Mouse (Mus musculus) embryonic fibroblast, embryonic 13.5 days (primary cell): Measurements from ENCODE around the gene Zc3h12b.

Experiments used
- CTCF ChIP-seq: IDR thresholded peaks from 2 replicates; pipeline ENCODE4 v1.5.1; 2011; ENCODE audit warnings: mild to moderate bottlenecking, control low read depth, low read length, moderate library complexity, borderline replicate concordance; ENCODE audit not compliant: insufficient read depth
- POLR2A ChIP-seq: IDR thresholded peaks from 2 replicates; pipeline ENCODE4 v1.6.1; 2011; ENCODE audit warnings: low read depth, mild to moderate bottlenecking, control low read depth, low read length, moderate library complexity

GRCm38 (mm10) chrX:95956497-95957293 lies 245.2 kb downstream of the Zc3h12b start, which contains the start of gene Las1l:
- TF ChIP-seq POLR2A = peak; percentile 95
- TF ChIP-seq CTCF = no peak
